Mouse (Mus musculus) small intestine, adult 2 months (tissue): ENCODE results near the gene Pxk. TPM values are rescaled to one million over a fixed set of nuclear protein-coding genes. Genes with fewer than 3 reads are reported as not detected.
A peak's percentile ranks its signal among the peaks of the same experiment; 100 is the strongest.

Source experiments
- H3K27ac ChIP-seq: fragments of 200-500 bp; 2 replicates; pipeline ENCODE4 v1.5.1; 2012; ENCODE audit warnings: low read depth, low read length, control low read depth, inconsistent platforms; ENCODE audit not compliant: insufficient read depth
- H3K27me3 ChIP-seq: fragments of 200-500 bp; 2 replicates; pipeline ENCODE4 v1.6.1; 2012; ENCODE audit warnings: mild to moderate bottlenecking, moderate library complexity, low read length, inconsistent platforms; ENCODE audit not compliant: control insufficient read depth, insufficient read depth
- H3K36me3 ChIP-seq: fragments of 200-500 bp; 2 replicates; pipeline ENCODE4 v1.6.1; 2012; ENCODE audit warnings: mild to moderate bottlenecking, low read length, control low read depth, inconsistent platforms; ENCODE audit not compliant: control insufficient read depth, insufficient read depth
- H3K4me1 ChIP-seq: fragments of 200-500 bp; 2 replicates; pipeline ENCODE4 v1.6.1; 2012; ENCODE audit warnings: low read length, inconsistent platforms, mixed read lengths; ENCODE audit not compliant: control insufficient read depth, insufficient read depth, insufficient read length
- H3K4me3 ChIP-seq: fragments of 200-500 bp; 2 replicates; pipeline ENCODE4 v1.5.1; 2012; ENCODE audit warnings: low read depth, mild to moderate bottlenecking, control low read depth, inconsistent platforms, low read length, moderate library complexity
- CTCF ChIP-seq: fragments of 200-500 bp; IDR thresholded peaks from 2 replicates; pipeline ENCODE4 v1.5.1; 2012; ENCODE audit warnings: low read depth, mild to moderate bottlenecking, control low read depth, inconsistent platforms, low read length, moderate library complexity, mixed read lengths; ENCODE audit not compliant: insufficient replicate concordance, insufficient read length; ENCODE audit errors: extremely low read depth
- POLR2A ChIP-seq: fragments of 200-500 bp; IDR thresholded peaks from 2 replicates; pipeline ENCODE4 v1.6.1; 2012; ENCODE audit warnings: low read depth, mild to moderate bottlenecking, control low read depth, inconsistent platforms, low read length, moderate library complexity
- WGBS: fragments of 180-500 bp; shearing (Covaris S2); methylation state at CpG from one replicate; pipeline ENCODE4 v1.1.7; 2018; 5-methylcytosine and 5-hydroxymethylcytosine counted together
- polyA plus RNA-seq: library from polyadenylated mRNA; depleted of rRNA; stranded (reverse); fragments of >200 nt; gene quantifications from 2 replicates; pipeline ENCODE4 v1.2.3, GENCODE M21; 2012

Pxk gene
- polyA plus RNA-seq, 1 experiment = 40.6 TPM

DNA sequence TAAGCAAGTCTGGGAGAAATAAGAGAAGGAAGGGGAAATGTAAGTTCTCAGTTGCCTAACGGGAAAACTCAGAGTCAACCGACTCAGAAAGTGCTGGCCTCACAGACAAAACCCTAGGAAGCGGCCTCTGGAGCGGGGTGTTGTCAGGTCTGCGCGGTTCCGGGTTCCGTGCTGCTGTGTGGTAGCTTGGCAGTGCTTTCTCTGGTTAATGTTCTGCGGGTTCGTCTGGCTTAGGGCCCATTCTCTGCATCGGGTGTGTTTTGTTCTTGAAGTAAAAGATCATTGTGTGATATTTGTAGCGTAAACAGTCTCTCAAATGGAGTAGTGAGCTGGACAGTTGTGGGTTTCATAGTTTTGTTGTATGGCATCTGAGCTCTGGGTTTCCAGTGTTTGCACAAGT is 4.7 kb downstream of the Pxk start:
- Histone ChIP-seq H3K4me1 (peaks cover 25% of the 10 kb centered on the region), H3K27me3 (no peaks in the 10 kb centered on the region), H3K36me3 (peaks cover 8% of the 10 kb centered on the region), H3K4me3 (no peak overlapping the region), H3K27ac (peak overlapping the region; percentile 54)
- 17% methylated on average over 12 of the region's 12 CpGs for WGBS
- TF ChIP-seq POLR2A (no peak), CTCF (no peak)

DNA sequence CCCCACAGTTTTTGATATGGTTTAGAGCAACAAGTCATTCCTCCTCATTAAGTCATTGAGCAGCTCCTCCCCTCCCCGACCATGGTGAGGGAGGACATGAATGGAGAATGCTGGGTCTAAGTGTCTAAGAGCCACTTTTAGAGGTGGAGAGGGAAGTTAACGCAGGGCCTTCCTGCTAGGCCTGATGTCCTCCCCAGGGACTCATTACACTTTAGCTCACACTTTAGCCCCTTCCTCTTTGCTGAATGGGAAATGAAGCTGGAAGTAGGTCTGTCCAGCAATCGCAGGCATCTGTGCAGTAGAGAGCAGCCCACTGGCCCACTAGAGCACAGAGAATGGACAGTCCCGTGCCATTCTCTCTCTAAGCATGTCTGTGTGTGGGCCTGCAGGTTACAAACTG is 10.0 kb downstream of the Pxk start:
- Histone ChIP-seq H3K27ac (peak overlapping the region; percentile 26; the same call in 1 of the 2 replicates), H3K27me3 (no peaks in the 10 kb centered on the region), H3K4me1 (peaks cover 22% of the 10 kb centered on the region; the same call in 1 of the 2 replicates), H3K4me3 (no peak overlapping the region), H3K36me3 (peaks cover 6% of the 10 kb centered on the region; the same call in 1 of the 2 replicates)
- 76% methylated on average over 4 of the region's 4 CpGs for WGBS
- no peak for TF ChIP-seq CTCF
- TF ChIP-seq POLR2A = no peak

DNA sequence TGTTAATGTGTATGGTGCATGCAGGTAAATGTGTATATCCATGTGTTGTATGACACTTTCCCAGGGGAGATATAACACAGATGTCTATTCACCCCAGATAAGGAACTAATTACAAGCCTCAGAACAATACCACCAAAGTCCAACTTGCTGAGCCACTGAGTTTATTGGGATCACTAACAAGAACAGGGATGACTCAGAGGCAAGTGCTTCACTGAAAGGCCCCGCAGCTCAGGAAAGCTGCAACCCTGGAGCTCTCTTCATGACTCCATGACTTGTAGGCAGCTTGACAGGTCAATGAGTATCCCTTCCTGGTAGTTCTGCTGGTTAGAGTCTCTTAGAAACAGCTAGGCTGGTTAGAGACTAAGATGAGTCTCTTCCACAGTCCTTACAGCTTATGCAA is 11.0 kb downstream of the Pxk start:
- TF ChIP-seq CTCF (no peak), POLR2A (no peak)
- 28% methylated on average over 1 of the region's 1 CpGs for WGBS
- H3K27me3 ChIP-seq = no peaks in the 10 kb centered on the region
- H3K27ac ChIP-seq = peak overlapping the region; percentile 60
- peaks cover 10% of the 10 kb centered on the region; the same call in 1 of the 2 replicates for H3K36me3 ChIP-seq
- H3K4me1 ChIP-seq = peaks cover 22% of the 10 kb centered on the region; the same call in 1 of the 2 replicates
- H3K4me3 ChIP-seq = no peak overlapping the region

DNA sequence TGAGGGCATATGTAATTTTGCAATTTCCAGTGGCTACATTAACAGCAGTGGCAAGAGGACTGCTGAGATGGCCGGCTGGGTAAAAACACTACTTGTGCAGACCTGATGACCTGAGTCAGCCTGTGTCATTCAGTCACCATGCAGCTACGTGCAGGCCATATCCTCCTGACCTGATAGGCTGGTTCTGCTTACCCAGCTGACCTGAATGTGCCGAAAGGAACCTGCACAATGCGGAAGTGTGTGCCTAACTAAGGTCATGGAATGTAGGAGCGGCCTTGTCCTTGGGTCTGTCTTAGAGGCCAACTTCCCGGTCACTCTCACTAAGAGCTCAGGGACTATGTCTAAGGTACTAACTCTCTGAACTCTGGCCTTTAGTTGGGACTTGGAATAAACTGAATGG is 13.5 kb downstream of the Pxk start:
- no peak for TF ChIP-seq POLR2A
- no peak for TF ChIP-seq CTCF
- H3K27ac ChIP-seq = peak overlapping the region; percentile 54

DNA sequence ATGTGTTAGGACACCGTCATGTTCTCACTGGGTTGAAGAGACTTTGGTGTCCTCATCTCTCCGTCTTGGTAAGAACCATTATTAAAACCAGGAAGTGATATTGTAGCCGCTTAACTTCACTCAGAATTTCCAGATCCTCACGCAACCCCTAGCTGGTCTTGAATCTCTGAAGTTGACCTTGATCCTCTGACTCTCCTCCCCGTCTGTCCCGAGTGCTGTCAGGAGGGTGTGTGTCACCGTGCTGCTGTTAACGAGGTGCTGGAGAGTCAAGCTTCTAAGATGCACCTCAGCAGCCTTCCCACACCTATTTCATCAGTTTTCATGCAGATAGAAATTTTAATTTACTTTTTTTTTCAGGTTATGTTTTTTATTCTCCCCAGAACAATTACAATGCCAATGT is 14.0 kb downstream of the Pxk start:
- no peak for TF ChIP-seq POLR2A
- no peak for TF ChIP-seq CTCF
- Histone ChIP-seq H3K27ac (peak overlapping the region; percentile 33), H3K4me3 (no peak overlapping the region), H3K36me3 (peaks cover 7% of the 10 kb centered on the region; the same call in 1 of the 2 replicates), H3K4me1 (peaks cover 20% of the 10 kb centered on the region; the same call in 1 of the 2 replicates), H3K27me3 (no peaks in the 10 kb centered on the region)
- 70% methylated on average over 8 of the region's 8 CpGs for WGBS

More for the DNA sequence above, 13.5 kb downstream of the Pxk start:
- H3K4me3 ChIP-seq = no peak overlapping the region
- H3K4me1 ChIP-seq = peaks cover 20% of the 10 kb centered on the region; the same call in 1 of the 2 replicates
- 69% methylated on average over 6 of the region's 6 CpGs for WGBS
- peaks cover 10% of the 10 kb centered on the region; the same call in 1 of the 2 replicates for H3K36me3 ChIP-seq
- no peaks in the 10 kb centered on the region for H3K27me3 ChIP-seq

DNA sequence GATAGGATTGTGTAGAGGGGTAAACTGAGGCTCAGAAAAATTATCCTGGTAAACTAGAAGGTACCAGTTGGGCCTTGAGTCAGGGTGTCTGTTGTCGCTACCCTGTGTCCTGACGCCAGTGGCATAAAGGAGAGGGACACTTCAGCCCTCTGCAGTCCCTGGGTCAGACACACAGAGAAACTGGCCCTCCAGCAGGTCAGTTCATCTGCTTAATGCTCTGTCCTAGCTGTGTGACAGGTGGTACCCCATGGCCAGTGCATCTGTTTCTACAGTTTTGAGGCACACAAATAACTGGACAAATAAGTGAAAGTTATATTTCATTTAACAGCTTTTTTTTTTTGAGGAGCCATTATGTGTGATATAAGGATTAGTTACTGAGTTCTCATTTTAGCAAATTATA is 15.6 kb downstream of the Pxk start:
- 97% methylated on average over 2 of the region's 2 CpGs for WGBS
- Histone ChIP-seq H3K27ac (no peak overlapping the region), H3K36me3 (peaks cover 9% of the 10 kb centered on the region; the same call in 1 of the 2 replicates), H3K27me3 (no peaks in the 10 kb centered on the region), H3K4me1 (peaks cover 15% of the 10 kb centered on the region; the same call in 1 of the 2 replicates), H3K4me3 (no peak overlapping the region)
- no peak for TF ChIP-seq CTCF
- no peak for TF ChIP-seq POLR2A

DNA sequence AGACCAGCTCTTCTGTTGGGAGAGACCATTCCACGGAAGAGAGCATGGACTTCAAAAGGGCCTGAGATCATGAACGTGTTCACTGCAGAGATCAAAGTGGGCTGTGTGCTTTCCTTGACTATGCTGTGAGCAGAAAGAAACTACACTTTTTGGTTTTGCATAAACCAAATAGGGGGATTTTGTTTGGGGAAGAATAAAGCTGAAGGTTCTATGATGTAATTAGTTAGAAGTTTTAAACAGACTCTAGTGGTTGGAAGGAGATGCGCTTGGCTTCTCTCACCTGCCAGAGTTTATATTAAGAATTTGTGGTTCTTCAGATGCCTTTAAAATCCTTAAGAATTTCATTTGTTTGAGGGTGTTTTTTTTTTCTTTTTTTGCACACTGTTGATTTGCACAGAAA is 16.3 kb downstream of the Pxk start:
- Histone ChIP-seq H3K27me3 (no peaks in the 10 kb centered on the region), H3K4me3 (no peak overlapping the region), H3K36me3 (peaks cover 9% of the 10 kb centered on the region; the same call in 1 of the 2 replicates), H3K27ac (no peak overlapping the region; the same call in 1 of the 2 replicates), H3K4me1 (peaks cover 13% of the 10 kb centered on the region; the same call in 1 of the 2 replicates)
- WGBS = 66% methylated on average over 3 of the region's 3 CpGs
- TF ChIP-seq POLR2A (no peak), CTCF (no peak)
